Mouse (Mus musculus): ENCODE results near the gene Sbp.
A peak's percentile ranks its signal among the peaks of the same experiment; 100 is the strongest.
"Not testable (repeated sequence)": the region's sequence is repeated elsewhere in the genome, so short reads cannot be mapped to it uniquely, and the experiment has no call there.

The Sbp gene

GRCm38 (mm10) chr17:23941372-23941771 lies at the start of gene Sbp:
Gene Sbp (plus strand): TSS chr17:23941672.
- DNase-seq (ENCODE audit: low spot score): no peak

GRCm38 (mm10) chr17:23917158-23917557 lies 24.3 kb upstream of the Sbp start, which contains the start of gene Dcpp3:
Gene Dcpp3 (plus strand): TSS chr17:23917458.
- DNase-seq (ENCODE audit: low spot score): not testable (repeated sequence)

- peak; percentile 95 for DNase-seq (ENCODE audit: low spot score)
Observed at GRCm38 (mm10) chr17:23924531-23925007, 16.9 kb upstream of the Sbp start.

- DNase-seq (ENCODE audit: low spot score): peak; percentile 82
Observed at GRCm38 (mm10) chr17:23925090-23925493, 16.4 kb upstream of the Sbp start.

GRCm38 (mm10) chr17:23931157-23931556 lies 10.3 kb upstream of the Sbp start:
- DNase-seq (ENCODE audit: low spot score): no peak

- DNase-seq (ENCODE audit: low spot score): not testable (repeated sequence)
Observed at GRCm38 (mm10) chr17:23947486-23947885, 6.0 kb downstream of the Sbp start.

GRCm38 (mm10) chr17:23949068-23949467 lies 7.6 kb downstream of the Sbp start:
- DNase-seq (ENCODE audit: low spot score): no peak

- not testable (repeated sequence) for DNase-seq (ENCODE audit: low spot score)
Observed at GRCm38 (mm10) chr17:23950828-23951227, 9.4 kb downstream of the Sbp start.

- DNase-seq (ENCODE audit: low spot score): no peak
Observed at GRCm38 (mm10) chr17:23955174-23955573, 13.7 kb downstream of the Sbp start, which contains the start of gene Sbpl. Gene Sbpl (minus strand): TSS chr17:23955274.

- DNase-seq (ENCODE audit: low spot score): peak; percentile 93
Observed at GRCm38 (mm10) chr17:23960084-23960738, 18.7 kb downstream of the Sbp start.

- DNase-seq (ENCODE audit: low spot score): no peak
Observed at GRCm38 (mm10) chr17:23961573-23962122, 20.2 kb downstream of the Sbp start.

- DNase-seq (ENCODE audit: low spot score): no peak
Observed at GRCm38 (mm10) chr17:23965805-23966425, 24.4 kb downstream of the Sbp start.

GRCm38 (mm10) chr17:23966658-23967401 lies 25.4 kb downstream of the Sbp start:
- no peak for DNase-seq (ENCODE audit: low spot score)

- no peak for DNase-seq (ENCODE audit: low spot score)
Observed at GRCm38 (mm10) chr17:23968780-23969179, 27.3 kb downstream of the Sbp start.

GRCm38 (mm10) chr17:23969231-23969630 lies 27.8 kb downstream of the Sbp start:
- peak; percentile 79 for DNase-seq (ENCODE audit: low spot score)

GRCm38 (mm10) chr17:23971315-23971714 lies 29.8 kb downstream of the Sbp start:
- DNase-seq (ENCODE audit: low spot score): no peak

- DNase-seq (ENCODE audit: low spot score): no peak
Observed at GRCm38 (mm10) chr17:23976665-23977064, 35.2 kb downstream of the Sbp start.

- DNase-seq (ENCODE audit: low spot score): no peak
Observed at GRCm38 (mm10) chr17:23979471-23979870, 38.0 kb downstream of the Sbp start.

- DNase-seq (ENCODE audit: low spot score): no peak
Observed at GRCm38 (mm10) chr17:23980297-23980909, 38.9 kb downstream of the Sbp start, which contains the start of gene Prss30. Gene Prss30 (minus strand): TSS chr17:23980566.

- DNase-seq (ENCODE audit: low spot score): peak; percentile 31
Observed at GRCm38 (mm10) chr17:23982912-23983311, 41.4 kb downstream of the Sbp start.

- no peak for DNase-seq (ENCODE audit: low spot score)
Observed at GRCm38 (mm10) chr17:23984989-23985388, 43.5 kb downstream of the Sbp start.

GRCm38 (mm10) chr17:23989802-23990201 lies 48.3 kb downstream of the Sbp start:
- DNase-seq (ENCODE audit: low spot score): no peak

Data from embryo, embryonic 10 days (tissue).